Mouse (Mus musculus): ENCODE results near the gene Homer3. TPM values are rescaled to one million over a fixed set of nuclear protein-coding genes. Genes with fewer than 3 reads are reported as not detected.

Homer3 gene
- total and polyA plus RNA-seq, 3 experiments = 16.0 to 56.8 (median 21.8) TPM

- DNase-seq = no peak
Measured at GRCm38 (mm10) chr8:70332878-70333202, 50.2 kb downstream of the Homer3 start.

GRCm38 (mm10) chr8:70338931-70339330 is 56.3 kb downstream of the Homer3 start:
- DNase-seq = no peak

- DNase-seq = no peak
Measured at GRCm38 (mm10) chr8:70340659-70341058, 58.0 kb downstream of the Homer3 start.

GRCm38 (mm10) chr8:70342007-70342406 is 59.4 kb downstream of the Homer3 start:
- no peak for DNase-seq

GRCm38 (mm10) chr8:70343076-70343475 is 60.4 kb downstream of the Homer3 start:
- DNase-seq = no peak

- peak; percentile 47 for DNase-seq
Measured at GRCm38 (mm10) chr8:70343696-70344095, 61.1 kb downstream of the Homer3 start.

Other genes with a start within 250 kb of the Homer3 start
- gene Mau2, start 240.1 kb upstream of the Homer3 start, total RNA-seq (2021) = 10 to 100 TPM; 51.1 to 53.3 TPM
- 98.2 and 114 TPM in 2 replicates for gene Mau2, start 240.1 kb upstream of the Homer3 start, polyA plus RNA-seq (2012; rRNA removed)
- gene Sugp1, start 240.0 kb upstream of the Homer3 start, total RNA-seq (2021) = 10 to 100 TPM; 28.7 to 32.8 TPM
- 6.6 and 7.5 TPM in 2 replicates for gene Sugp1, start 240.0 kb upstream of the Homer3 start, polyA plus RNA-seq (2012; rRNA removed)
- 1 to 10 TPM in 1 of 2 experiments, under 1 TPM in 1; 0.86 to 1.6 TPM for gene Tm6sf2, start 209.9 kb upstream of the Homer3 start, total RNA-seq (2021)
- gene Tm6sf2, start 209.9 kb upstream of the Homer3 start, polyA plus RNA-seq (2012; rRNA removed) = 3.2 and 4.1 TPM in 2 replicates
- under 1 TPM; 0.43 to 0.59 TPM for gene Hapln4, start 199.4 kb upstream of the Homer3 start, total RNA-seq (2021)
- 0.20 and 0.33 TPM in 2 replicates for gene Hapln4, start 199.4 kb upstream of the Homer3 start, polyA plus RNA-seq (2012; rRNA removed)
- gene Ncan, start 162.0 kb upstream of the Homer3 start, total RNA-seq (2021) = under 1 TPM; 0.24 to 0.26 TPM
- gene Ncan, start 162.0 kb upstream of the Homer3 start, polyA plus RNA-seq (2012; rRNA removed) = 0.89 and 1.3 TPM in 2 replicates
- 10 to 100 TPM; 19.1 to 20.0 TPM for gene Nr2c2ap, start 151.5 kb upstream of the Homer3 start, total RNA-seq (2021)
- 11.9 and 12.4 TPM in 2 replicates for gene Nr2c2ap, start 151.5 kb upstream of the Homer3 start, polyA plus RNA-seq (2012; rRNA removed)
- 10 to 100 TPM; 15.4 to 18.0 TPM for gene Rfxank, start 143.7 kb upstream of the Homer3 start, total RNA-seq (2021)
- gene Rfxank, start 143.7 kb upstream of the Homer3 start, polyA plus RNA-seq (2012; rRNA removed) = 13.6 and 16.6 TPM in 2 replicates
- 10 to 100 TPM; 57.1 to 57.8 TPM for gene Borcs8, start 143.3 kb upstream of the Homer3 start, total RNA-seq (2021)
- 70.4 and 84.8 TPM in 2 replicates for gene Borcs8, start 143.3 kb upstream of the Homer3 start, polyA plus RNA-seq (2012; rRNA removed)
- gene Mef2b, start 143.1 kb upstream of the Homer3 start, total RNA-seq (2021) = under 1 TPM; 0.45 to 0.63 TPM
- 1.5 and 2.2 TPM in 2 replicates for gene Mef2b, start 143.1 kb upstream of the Homer3 start, polyA plus RNA-seq (2012; rRNA removed)
- gene Tmem161a, start 110.5 kb upstream of the Homer3 start, total RNA-seq (2021) = 10 to 100 TPM; 66.5 to 74.0 TPM
- gene Tmem161a, start 110.5 kb upstream of the Homer3 start, polyA plus RNA-seq (2012; rRNA removed) = 277 and 300 TPM in 2 replicates
- 10 to 100 TPM; 40.9 to 49.3 TPM for gene Slc25a42, start 70.5 kb upstream of the Homer3 start, total RNA-seq (2021)
- 72.6 and 85.8 TPM in 2 replicates for gene Slc25a42, start 70.5 kb upstream of the Homer3 start, polyA plus RNA-seq (2012; rRNA removed)
- gene Sugp2, start 48.6 kb upstream of the Homer3 start, total RNA-seq (2021) = 10 to 100 TPM; 31.8 to 31.9 TPM
- gene Sugp2, start 48.6 kb upstream of the Homer3 start, polyA plus RNA-seq (2012; rRNA removed) = 34.8 and 36.2 TPM in 2 replicates
- gene Armc6, start 48.4 kb upstream of the Homer3 start, total RNA-seq (2021) = 10 to 100 TPM; 10.8 to 11.5 TPM
- 17.4 and 21.2 TPM in 2 replicates for gene Armc6, start 48.4 kb upstream of the Homer3 start, polyA plus RNA-seq (2012; rRNA removed)
- 10 to 100 TPM; 57.7 to 69.5 TPM for gene Ddx49, start 19.7 kb downstream of the Homer3 start, total RNA-seq (2021)
- gene Ddx49, start 19.7 kb downstream of the Homer3 start, polyA plus RNA-seq (2012; rRNA removed) = 53.3 and 62.5 TPM in 2 replicates
- 100 to 1,000 TPM; 203 to 233 TPM for gene Cope, start 19.7 kb downstream of the Homer3 start, total RNA-seq (2021)
- gene Cope, start 19.7 kb downstream of the Homer3 start, polyA plus RNA-seq (2012; rRNA removed) = 491 and 579 TPM in 2 replicates
- gene Cers1, start 32.9 kb downstream of the Homer3 start, total RNA-seq (2021) = 1 to 10 TPM; 2.5 to 3.8 TPM
- 4.9 and 5.2 TPM in 2 replicates for gene Cers1, start 32.9 kb downstream of the Homer3 start, polyA plus RNA-seq (2012; rRNA removed)
- under 1 TPM in 1 of 2 experiments, not detected in 1; 0.41 TPM for gene Gdf1, start 47.0 kb downstream of the Homer3 start, total RNA-seq (2021)
- gene Gdf1, start 47.0 kb downstream of the Homer3 start, polyA plus RNA-seq (2012; rRNA removed) = 7.9 and 9.8 TPM in 2 replicates
- 10 to 100 TPM; 60.0 to 60.5 TPM for gene Upf1, start 70.5 kb downstream of the Homer3 start, total RNA-seq (2021)
- gene Upf1, start 70.5 kb downstream of the Homer3 start, polyA plus RNA-seq (2012; rRNA removed) = 45.1 and 53.3 TPM in 2 replicates
- under 1 TPM; 0.14 to 0.35 TPM for gene Comp, start 90.7 kb downstream of the Homer3 start, total RNA-seq (2021)
- gene Comp, start 90.7 kb downstream of the Homer3 start, polyA plus RNA-seq (2012; rRNA removed) = 0.38 and 0.44 TPM in 2 replicates
- gene Crtc1, start 156.8 kb downstream of the Homer3 start, total RNA-seq (2021) = 10 to 100 TPM; 20.6 to 25.0 TPM
- gene Crtc1, start 156.8 kb downstream of the Homer3 start, polyA plus RNA-seq (2012; rRNA removed) = 48.5 and 50.5 TPM in 2 replicates
- 10 to 100 TPM; 21.7 to 25.8 TPM for gene Klhl26, start 194.1 kb downstream of the Homer3 start, total RNA-seq (2021)
- 119 and 121 TPM in 2 replicates for gene Klhl26, start 194.1 kb downstream of the Homer3 start, polyA plus RNA-seq (2012; rRNA removed)
- 10 to 100 TPM; 16.8 to 24.3 TPM for gene Tmem59l, start 204.5 kb downstream of the Homer3 start, total RNA-seq (2021)
- 42.9 and 55.8 TPM in 2 replicates for gene Tmem59l, start 204.5 kb downstream of the Homer3 start, polyA plus RNA-seq (2012; rRNA removed)
- gene Crlf1, start 210.3 kb downstream of the Homer3 start, total RNA-seq (2021) = 1 to 10 TPM in 1 of 2 experiments, under 1 TPM in 1; 0.58 to 1.4 TPM
- 0.58 and 1.2 TPM in 2 replicates for gene Crlf1, start 210.3 kb downstream of the Homer3 start, polyA plus RNA-seq (2012; rRNA removed)
- gene Rex1bd, start 223.9 kb downstream of the Homer3 start, total RNA-seq (2021) = 100 to 1,000 TPM; 148 to 164 TPM
- 327 and 373 TPM in 2 replicates for gene Rex1bd, start 223.9 kb downstream of the Homer3 start, polyA plus RNA-seq (2012; rRNA removed)
- 1,000 to 10,000 TPM; 1,627 to 1,685 TPM for gene Uba52, start 228.0 kb downstream of the Homer3 start, total RNA-seq (2021)
- 619 and 1,322 TPM in 2 replicates for gene Uba52, start 228.0 kb downstream of the Homer3 start, polyA plus RNA-seq (2012; rRNA removed)
- 100 to 1,000 TPM; 269 to 287 TPM for gene Fkbp8, start 244.9 kb downstream of the Homer3 start, total RNA-seq (2021)
- 602 and 610 TPM in 2 replicates for gene Fkbp8, start 244.9 kb downstream of the Homer3 start, polyA plus RNA-seq (2012; rRNA removed)
- 10 to 100 TPM; 75.9 to 82.8 TPM for gene Kxd1, start 245.1 kb downstream of the Homer3 start, total RNA-seq (2021)
- 83.0 and 87.3 TPM in 2 replicates for gene Kxd1, start 245.1 kb downstream of the Homer3 start, polyA plus RNA-seq (2012; rRNA removed)

Measured in adrenal gland, adult 2 months (tissue).